ENCODE assay signal across 8 mouse cellular contexts in genomic region chr19:45047417-45047934, GRCm38 (mm10). TPM values are rescaled to one million over a fixed set of nuclear protein-coding genes. Genes with fewer than 3 reads are reported as not detected.
DNase-seq lines count a peak whose midpoint lies in the region; ATAC-seq and TF ChIP-seq lines count a peak whose summit lies in the region.

Gene Sfxn3, plus strand, starts transcription at chr19:45047503.

- POLR2A ChIA-PET in Patski (lab: Charles Lee): interaction anchor here (0.8 to 2.9 kb wide), 7 partner anchors 8 to 35 kb away, joined by 3 to 14 read pairs (median 4); partner anchors contain the start of gene Lzts2

- H3K4me2 ChIP-seq in hindbrain, embryonic 13.5 days: peak within 1 kb of the TSS; percentile 79

- 1% methylated on average over 26 of the region's 26 CpGs for WGBS in hindbrain, embryonic 13.5 days

- peaks cover 30% of the 10 kb centered on the region for H3K36me3 ChIP-seq in hindbrain, embryonic 13.5 days

- DNase-seq in Patski (ENCODE audit: low read depth, low spot score): peak; percentile 77
- DNase-seq in cerebellum, postnatal 14 days: peak; percentile 98 to 99
- peak; percentile 88 for DNase-seq in frontal cortex, postnatal 25 days (ENCODE audit: low spot score in 2 of 2)
- peak; percentile 84 to 91 for DNase-seq in layer of hippocampus, postnatal 25 days (ENCODE audit: extremely low spot score in 1 of 2, low spot score in 1 of 2)
- peak; percentile 98 for DNase-seq in lung, postnatal 14 days
- peak; percentile 91 for DNase-seq in ovary, postnatal 36 days (ENCODE audit: low spot score)
- peak; percentile 88 for DNase-seq in thymus, postnatal 14 days

- ATAC-seq in Patski: peak; percentile 83
- ATAC-seq in hindbrain, embryonic 13.5 days (ENCODE audit: low FRiP score): peak; percentile 84

- H3K4me1 ChIP-seq in hindbrain, embryonic 13.5 days (replicated peaks): peaks cover 53% of the 10 kb centered on the region

- TF ChIP-seq CTCF in Patski (IDR thresholded peaks at IDR 0.05): no peak

- no peaks in the 10 kb centered on the region for H3K9me3 ChIP-seq in hindbrain, embryonic 13.5 days

- in situ Hi-C loops in Patski (cut with MboI; ENCODE audit: low pct_unique_long_range_greater_than_20kb): no loop called here

- CTCF ChIA-PET in Patski (lab: Charles Lee): interaction anchor here (1.0 to 4.0 kb wide), 10 partner anchors 7 to 34 kb away, joined by 3 to 31 read pairs (median 8); partner anchors contain the start of genes Kazald1 and Lzts2

- H3K4me3 ChIP-seq in hindbrain, embryonic 13.5 days: peak within 1 kb of the TSS; percentile 63

- peak within 1 kb of the TSS; percentile 92 for H3K27ac ChIP-seq in hindbrain, embryonic 13.5 days

- peaks cover 4% of the 10 kb centered on the region for H3K27me3 ChIP-seq in Patski
- H3K27me3 ChIP-seq in hindbrain, embryonic 13.5 days: peaks cover 23% of the 10 kb centered on the region

- peak within 1 kb of the TSS; percentile 83 for H3K9ac ChIP-seq in hindbrain, embryonic 13.5 days

RNA-seq across cellular contexts. Expression of gene Sfxn3, which starts in this region (rescaled TPM):
- polyA plus RNA-seq in Patski (2021): 77.1 TPM
- polyA plus RNA-seq in hindbrain, embryonic 13.5 days (2015; fragmentation: Nextera tagmentation; extraction: Ambion mirVana): 63.1 and 65.4 TPM in 2 replicates
- 100 to 1,000 TPM in 1 of 2 experiments, 10 to 100 TPM in 1; 89.0 to 105 TPM for total RNA-seq in layer of hippocampus, postnatal 25 days (2021)

Comparison
In these comparisons a context has a peak if more than half of its experiments do, and no peak if none do; other contexts are left out.
1. Peak in every context shown above with its lines: DNase-seq, ATAC-seq, H3K4me3 ChIP-seq and H3K27ac ChIP-seq.